Mouse (Mus musculus) liver, postnatal 0 days (tissue): ENCODE measurements around the gene Ift122.

Experiments used
- CTCF ChIP-seq: sonication (generic); IDR thresholded peaks from 2 replicates; pipeline ENCODE4 v1.5.1; 2016; ENCODE audit warnings: antibody characterized with exemption, low read depth
- EP300 ChIP-seq: IDR thresholded peaks from 2 replicates; pipeline ENCODE4 v1.6.1; 2016; ENCODE audit warnings: antibody characterized with exemption, low read depth, mild to moderate bottlenecking

DNA sequence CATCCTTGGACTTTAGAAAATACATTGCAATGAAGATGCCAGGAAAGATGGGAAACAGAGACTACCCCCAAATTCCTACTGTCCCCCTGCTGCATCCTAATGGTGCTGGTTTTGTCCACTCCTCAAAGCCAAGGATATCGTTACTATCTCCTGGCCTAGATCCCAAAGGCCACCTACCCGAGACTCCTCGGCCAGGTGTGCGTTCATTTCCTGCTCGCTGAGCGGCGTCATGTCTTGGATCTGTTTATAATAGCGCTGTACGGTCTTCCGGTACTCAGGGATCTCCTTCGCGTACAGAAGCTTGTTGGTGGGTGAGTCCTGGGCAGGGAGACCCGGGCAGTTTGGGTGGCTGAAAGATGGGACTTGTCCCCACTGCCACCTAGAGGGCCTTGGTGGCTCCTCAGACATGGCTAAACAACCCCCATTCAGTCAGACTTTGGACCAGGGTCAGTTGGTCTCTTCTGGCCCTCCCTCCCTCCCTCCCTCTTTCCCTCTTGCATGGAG lies 103.2 kb downstream of the Ift122 start:
- peak; percentile 19; the same call in 1 of the 2 replicates for TF ChIP-seq CTCF
- TF ChIP-seq EP300, result no peak
